Mouse (Mus musculus): ENCODE measurements around the gene Trp53bp2. TPM values are rescaled to one million over a fixed set of nuclear protein-coding genes. Genes with fewer than 3 reads are reported as not detected.

Trp53bp2 gene
- total and polyA plus RNA-seq, 2 experiments from 2014 or later: 11.2 to 20.8 TPM

GRCm38 (mm10) chr1:182465309-182465708 lies 56.3 kb downstream of the Trp53bp2 start:
- 58% methylated on average over 4 of the region's 4 CpGs for WGBS
- no peak overlapping the region for H3K4me3 ChIP-seq (ENCODE audit: low read length)
- H3K27me3 ChIP-seq (ENCODE audit: insufficient read depth, low read length): no peaks in the 10 kb centered on the region
- DNase-seq (ENCODE audit: low spot score) (no peak), ATAC-seq (no peak)
- TF ChIP-seq CTCF (IDR thresholded peaks at IDR 0.05; ENCODE audit: low read depth): no peak
- H3K36me3 ChIP-seq (ENCODE audit: insufficient read depth, low read length): peaks cover 33% of the 10 kb centered on the region
- no peak overlapping the region for H3K27ac ChIP-seq
- no peak overlapping the region for H3K4me2 ChIP-seq (ENCODE audit: low read depth, low read length)
- H3K9me3 ChIP-seq (ENCODE audit: low read length): no peaks in the 10 kb centered on the region
- H3K4me1 ChIP-seq (ENCODE audit: insufficient read depth, low read length): peaks cover 4% of the 10 kb centered on the region; the same call in 1 of the 2 replicates
- no peak overlapping the region for H3K9ac ChIP-seq (replicated peaks; ENCODE audit: low read length)

DNA sequence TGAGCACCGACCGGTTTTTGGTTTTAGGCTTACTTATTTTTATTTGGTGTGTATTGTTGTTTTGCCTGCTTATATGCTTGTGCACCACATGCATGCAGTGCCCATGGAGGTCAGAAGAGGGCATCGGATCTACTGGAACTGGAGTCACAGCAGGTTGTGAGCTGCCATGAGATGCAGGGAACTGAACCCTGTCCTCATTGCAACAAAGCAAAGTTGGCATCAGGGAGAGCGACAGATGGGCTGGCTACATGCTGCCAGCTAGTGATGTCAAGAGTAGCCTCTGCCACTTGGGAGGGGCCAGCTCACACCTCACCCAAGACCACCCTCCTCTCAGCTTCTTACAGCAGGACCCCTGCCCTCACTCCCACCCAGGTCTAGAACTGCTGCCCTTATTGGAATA lies 57.0 kb downstream of the Trp53bp2 start:
- peak; percentile 33 for DNase-seq (ENCODE audit: low spot score)

DNA sequence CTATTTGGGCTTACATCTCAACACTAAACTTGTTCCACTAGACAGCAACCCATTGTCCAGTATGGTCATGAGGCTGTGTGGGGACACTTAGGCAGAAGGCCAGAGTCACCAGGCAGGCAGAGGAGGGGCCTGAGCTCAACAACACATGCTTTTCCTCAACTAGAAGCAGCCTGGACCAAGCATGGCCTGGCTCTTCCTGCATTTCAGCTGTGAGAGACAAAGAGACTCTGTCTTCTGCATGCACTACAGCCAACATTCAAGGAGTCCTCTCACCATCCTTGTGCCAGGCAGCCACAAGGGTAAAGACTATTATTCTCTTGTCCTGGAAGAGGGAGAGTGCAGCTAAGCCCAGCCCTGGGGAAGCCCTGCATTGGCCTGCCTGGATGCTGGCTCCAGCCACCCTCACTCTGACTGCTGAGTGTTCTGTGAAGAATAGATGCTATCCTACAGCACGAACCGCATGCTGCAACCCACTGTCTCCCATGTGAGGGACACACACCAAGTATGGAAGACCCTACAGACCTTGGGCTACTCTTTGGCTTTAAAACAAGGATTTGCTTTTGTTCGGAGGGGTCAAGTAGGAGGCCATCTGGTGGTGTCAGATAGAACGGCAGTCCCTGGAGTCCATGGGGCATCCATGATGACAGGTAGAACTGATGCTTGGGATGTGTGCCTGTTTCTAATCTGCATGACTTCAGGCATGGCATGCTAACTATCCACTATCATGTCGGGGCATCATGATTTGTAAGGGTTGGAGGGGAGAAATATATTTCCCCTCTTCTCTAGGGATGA lies 66.2 kb downstream of the Trp53bp2 start:
- H3K27ac ChIP-seq: peak overlapping the region; percentile 15; the same call in 1 of the 2 replicates
- no peak overlapping the region for H3K4me3 ChIP-seq (ENCODE audit: low read length)
- DNase-seq (ENCODE audit: low spot score) (peak; percentile 44), ATAC-seq (peak; percentile 89)
- peaks cover 53% of the 10 kb centered on the region for H3K36me3 ChIP-seq (ENCODE audit: insufficient read depth, low read length)
- no peak overlapping the region for H3K4me2 ChIP-seq (ENCODE audit: low read depth, low read length)
- H3K4me1 ChIP-seq (ENCODE audit: insufficient read depth, low read length): no peaks in the 10 kb centered on the region
- WGBS: 69% methylated on average over 5 of the region's 5 CpGs
- peak; percentile 56 for TF ChIP-seq CTCF (IDR thresholded peaks at IDR 0.05; ENCODE audit: low read depth)
- H3K9ac ChIP-seq (replicated peaks; ENCODE audit: low read length): no peak overlapping the region
- no peaks in the 10 kb centered on the region for H3K27me3 ChIP-seq (ENCODE audit: insufficient read depth, low read length)
- H3K9me3 ChIP-seq (ENCODE audit: low read length): no peaks in the 10 kb centered on the region

More for the DNA sequence above, 57.0 kb downstream of the Trp53bp2 start:
- no peak overlapping the region for H3K27ac ChIP-seq
- WGBS: 80% methylated on average over 4 of the region's 4 CpGs
- peaks cover 4% of the 10 kb centered on the region; the same call in 1 of the 2 replicates for H3K4me1 ChIP-seq (ENCODE audit: insufficient read depth, low read length)
- H3K9ac ChIP-seq (replicated peaks; ENCODE audit: low read length): no peak overlapping the region
- H3K27me3 ChIP-seq (ENCODE audit: insufficient read depth, low read length): no peaks in the 10 kb centered on the region
- no peaks in the 10 kb centered on the region for H3K9me3 ChIP-seq (ENCODE audit: low read length)
- TF ChIP-seq CTCF (IDR thresholded peaks at IDR 0.05; ENCODE audit: low read depth): peak; percentile 32
- H3K36me3 ChIP-seq (ENCODE audit: insufficient read depth, low read length): peaks cover 35% of the 10 kb centered on the region
- H3K4me3 ChIP-seq (ENCODE audit: low read length): no peak overlapping the region
- no peak overlapping the region for H3K4me2 ChIP-seq (ENCODE audit: low read depth, low read length)
- ATAC-seq: peak; percentile 37; the same call in 1 of the 2 replicates

GRCm38 (mm10) chr1:182478935-182479334 lies 70.0 kb downstream of the Trp53bp2 start:
- ATAC-seq (no peak), DNase-seq (ENCODE audit: low spot score) (no peak)
- no peaks in the 10 kb centered on the region for H3K4me1 ChIP-seq (ENCODE audit: insufficient read depth, low read length)
- H3K27ac ChIP-seq: no peak overlapping the region
- no peaks in the 10 kb centered on the region for H3K9me3 ChIP-seq (ENCODE audit: low read length)
- H3K4me3 ChIP-seq (ENCODE audit: low read length): no peak overlapping the region
- H3K36me3 ChIP-seq (ENCODE audit: insufficient read depth, low read length): peaks cover 52% of the 10 kb centered on the region
- WGBS: 90% methylated on average over 4 of the region's 4 CpGs
- no peak overlapping the region for H3K4me2 ChIP-seq (ENCODE audit: low read depth, low read length)
- no peaks in the 10 kb centered on the region for H3K27me3 ChIP-seq (ENCODE audit: insufficient read depth, low read length)
- H3K9ac ChIP-seq (replicated peaks; ENCODE audit: low read length): no peak overlapping the region
- TF ChIP-seq CTCF (IDR thresholded peaks at IDR 0.05; ENCODE audit: low read depth): no peak

GRCm38 (mm10) chr1:182481138-182481537 lies 72.2 kb downstream of the Trp53bp2 start:
- Histone ChIP-seq H3K9ac (replicated peaks; ENCODE audit: low read length) (no peak overlapping the region), H3K9me3 (ENCODE audit: low read length) (no peaks in the 10 kb centered on the region), H3K36me3 (ENCODE audit: insufficient read depth, low read length) (peaks cover 65% of the 10 kb centered on the region), H3K27me3 (ENCODE audit: insufficient read depth, low read length) (no peaks in the 10 kb centered on the region), H3K27ac (no peak overlapping the region), H3K4me1 (ENCODE audit: insufficient read depth, low read length) (no peaks in the 10 kb centered on the region), H3K4me3 (ENCODE audit: low read length) (no peak overlapping the region), H3K4me2 (ENCODE audit: low read depth, low read length) (no peak overlapping the region)
- WGBS: 97% methylated on average over 7 of the region's 7 CpGs
- no peak for DNase-seq (ENCODE audit: low spot score)
- TF ChIP-seq CTCF (IDR thresholded peaks at IDR 0.05; ENCODE audit: low read depth): no peak
- no peak for ATAC-seq

- Histone ChIP-seq H3K27me3 (ENCODE audit: insufficient read depth, low read length) (no peaks in the 10 kb centered on the region), H3K4me2 (ENCODE audit: low read depth, low read length) (no peak overlapping the region), H3K4me3 (ENCODE audit: low read length) (no peak overlapping the region), H3K4me1 (ENCODE audit: insufficient read depth, low read length) (no peaks in the 10 kb centered on the region), H3K9ac (replicated peaks; ENCODE audit: low read length) (no peak overlapping the region), H3K27ac (no peak overlapping the region), H3K9me3 (ENCODE audit: low read length) (no peaks in the 10 kb centered on the region), H3K36me3 (ENCODE audit: insufficient read depth, low read length) (peaks cover 67% of the 10 kb centered on the region)
- 86% methylated on average over 10 of the region's 10 CpGs for WGBS
- ATAC-seq (no peak), DNase-seq (ENCODE audit: low spot score) (no peak)
- TF ChIP-seq CTCF (IDR thresholded peaks at IDR 0.05; ENCODE audit: low read depth): no peak
Observed at GRCm38 (mm10) chr1:182481646-182482295, 72.8 kb downstream of the Trp53bp2 start.

All from hindbrain, postnatal 0 days (tissue).